Mouse (Mus musculus): ENCODE data around the gene Dnah8.

The Dnah8 gene

DNA sequence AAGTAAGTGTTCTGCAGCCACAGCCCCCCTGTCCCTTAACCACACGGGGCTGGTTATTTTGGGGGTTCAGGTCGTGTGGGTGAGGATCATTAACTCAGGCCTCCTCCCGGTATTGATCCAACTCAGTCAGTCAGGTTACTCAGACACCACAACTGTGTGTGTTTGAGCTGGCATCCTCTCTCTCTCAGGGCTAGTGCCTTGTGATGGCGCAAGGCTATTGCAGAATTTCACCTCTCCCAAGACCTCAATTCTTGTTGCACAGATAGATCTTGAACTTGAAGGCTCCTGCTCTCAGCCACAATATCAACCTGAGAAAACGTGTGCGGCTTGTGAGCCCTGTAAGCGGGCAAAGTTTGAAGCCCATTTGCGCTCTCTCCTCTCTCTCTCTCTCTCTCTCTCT lies 38.0 kb downstream of the Dnah8 start:
- no peak for DNase-seq (ENCODE audit: low spot score)

DNA sequence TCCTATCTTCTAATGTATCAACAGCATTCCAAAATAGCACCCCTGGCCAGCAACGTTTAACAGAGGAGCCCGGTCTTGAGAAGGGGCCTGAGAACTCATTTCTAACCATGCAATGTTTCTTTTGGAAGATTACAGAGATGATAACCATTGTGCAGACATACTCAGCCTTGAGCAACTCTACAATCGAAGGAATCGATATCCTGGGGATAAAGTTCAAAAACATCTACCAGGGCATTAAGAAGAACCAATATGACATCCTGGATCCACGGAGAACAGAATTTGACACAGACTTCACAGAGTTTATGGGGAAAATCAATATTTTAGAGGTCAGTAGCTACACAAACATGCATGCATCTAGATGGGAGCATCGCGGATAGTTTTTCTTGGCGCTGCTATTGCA lies 39.0 kb downstream of the Dnah8 start:
- no peak for DNase-seq (ENCODE audit: low spot score)

DNA sequence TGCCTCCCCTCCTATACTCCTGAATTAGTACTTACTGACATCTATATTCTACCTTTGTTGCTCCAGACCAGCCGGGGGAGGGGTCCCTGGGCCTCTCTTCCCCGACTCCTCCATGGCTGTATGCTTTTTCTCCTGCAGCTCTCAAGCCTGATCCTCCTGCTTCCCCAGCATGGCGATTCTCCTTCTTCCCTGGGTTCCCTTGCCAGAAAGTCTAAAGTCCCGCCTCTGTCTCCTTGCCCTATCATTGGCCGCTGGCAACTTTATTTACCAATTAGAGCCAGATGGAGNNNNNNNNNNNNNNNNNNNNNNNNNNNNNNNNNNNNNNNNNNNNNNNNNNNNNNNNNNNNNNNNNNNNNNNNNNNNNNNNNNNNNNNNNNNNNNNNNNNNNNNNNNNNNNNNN lies 40.7 kb downstream of the Dnah8 start:
- no peak for DNase-seq (ENCODE audit: low spot score)

DNA sequence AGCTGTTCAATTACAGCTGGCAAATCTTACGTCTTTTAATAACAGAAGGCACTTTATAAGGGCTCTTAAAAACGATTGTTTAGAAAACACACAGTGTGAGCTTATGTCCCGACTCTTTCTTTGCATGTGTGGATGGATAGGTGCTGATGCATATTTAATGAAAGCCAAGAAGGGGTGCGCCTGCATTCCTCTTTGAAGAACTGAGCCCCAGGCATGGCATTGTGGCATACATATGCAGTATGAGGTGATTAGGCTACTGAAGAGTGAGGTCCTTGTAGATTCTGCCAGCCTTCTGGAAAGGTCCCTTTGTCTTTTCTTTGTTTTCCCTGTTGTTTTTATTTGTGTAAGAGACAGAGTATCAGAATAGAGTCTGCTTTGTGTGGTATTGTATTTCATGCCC lies 48.4 kb downstream of the Dnah8 start:
- DNase-seq (ENCODE audit: low spot score): no peak

DNA sequence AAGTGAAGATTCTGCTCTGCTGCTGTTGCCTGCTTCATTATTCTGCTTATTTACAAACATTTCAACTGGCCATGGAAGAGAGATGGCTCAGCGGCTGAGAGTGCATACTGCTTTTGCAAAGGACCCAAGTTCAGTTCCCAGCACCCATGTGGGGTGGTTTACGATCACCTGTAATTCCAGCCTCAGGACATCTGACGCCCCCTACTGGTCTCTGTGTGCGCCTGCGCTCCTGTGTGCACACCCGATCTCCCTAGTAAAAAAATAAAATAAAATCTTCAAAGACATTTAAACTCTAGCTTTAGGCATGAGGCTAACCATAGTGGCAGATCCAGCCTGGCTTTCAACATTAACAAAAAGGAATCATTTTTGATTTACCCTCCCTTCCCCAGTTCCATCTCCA lies 48.9 kb downstream of the Dnah8 start:
- no peak for DNase-seq (ENCODE audit: low spot score)

DNA sequence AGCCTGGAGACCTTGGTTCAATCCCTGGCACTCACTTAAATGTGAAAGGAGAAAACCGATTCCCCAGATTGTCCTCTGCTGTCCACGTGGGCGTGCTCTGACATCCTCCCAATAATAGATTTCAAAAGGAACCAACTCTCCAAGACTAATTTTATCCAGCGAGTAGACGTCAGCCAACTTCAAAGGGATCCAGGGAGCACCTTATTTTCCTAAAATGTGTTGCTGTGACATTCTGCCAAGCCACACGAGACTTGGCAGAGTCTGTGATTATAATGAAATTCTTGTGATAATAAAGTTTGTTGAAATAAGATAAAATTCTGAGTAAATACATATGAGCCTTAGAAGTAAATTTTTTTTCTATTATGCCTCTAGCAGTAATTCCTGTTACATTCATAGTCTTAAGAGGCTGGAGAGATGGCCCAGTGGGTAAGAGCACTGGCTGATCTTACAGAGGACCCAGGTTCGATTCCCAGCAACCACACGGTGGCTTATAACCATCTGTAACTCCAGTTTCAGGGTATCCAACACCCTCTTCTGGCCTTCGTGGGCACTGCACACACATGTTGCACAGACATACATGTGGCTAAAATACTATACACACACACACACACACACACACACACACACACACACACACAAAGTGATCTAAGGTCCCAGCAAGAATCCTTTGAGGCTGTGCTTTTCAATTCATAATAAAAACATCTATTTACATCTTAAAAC lies 51.0 kb downstream of the Dnah8 start:
- no peak for DNase-seq (ENCODE audit: low spot score)

DNA sequence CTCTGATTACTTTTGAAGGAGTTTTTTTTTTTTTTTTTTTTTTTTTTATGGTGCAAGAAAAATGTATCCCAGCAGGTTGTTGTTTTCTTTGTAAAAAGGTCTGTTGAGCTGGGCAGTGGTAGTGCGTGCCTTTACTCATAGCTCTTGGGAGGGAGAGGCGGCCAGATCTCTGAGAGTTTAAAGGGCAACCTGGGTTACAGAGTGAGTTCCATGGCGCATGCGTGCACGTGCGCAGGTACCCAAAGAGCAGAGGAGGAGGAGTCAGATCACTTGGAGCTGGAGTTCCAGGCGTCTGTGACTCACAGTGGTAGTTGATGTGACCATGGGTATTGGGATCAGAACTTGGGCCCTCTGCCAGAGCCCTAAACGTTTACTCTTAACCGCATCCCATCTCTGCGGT lies 54.4 kb downstream of the Dnah8 start:
- DNase-seq (ENCODE audit: low spot score): no peak

DNA sequence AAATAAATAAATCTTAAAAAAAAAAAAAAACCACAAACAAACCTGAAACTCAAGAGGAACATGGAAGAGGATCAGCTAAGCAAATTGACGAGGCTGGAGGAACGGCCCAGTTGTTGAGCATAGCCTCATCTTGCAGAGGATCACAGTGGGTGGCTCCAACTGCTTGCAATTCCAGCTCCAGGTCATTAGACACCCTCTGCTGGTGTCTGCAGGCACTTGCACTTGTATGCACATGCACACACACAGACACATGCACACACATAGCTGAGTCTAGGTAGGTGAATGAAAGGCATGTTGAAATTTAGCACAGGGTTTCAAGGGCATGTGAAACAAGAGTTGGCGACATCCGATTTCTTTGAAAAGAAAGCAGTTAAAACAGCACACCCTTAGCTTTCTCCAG lies 55.5 kb downstream of the Dnah8 start:
- DNase-seq (ENCODE audit: low spot score): no peak

DNA sequence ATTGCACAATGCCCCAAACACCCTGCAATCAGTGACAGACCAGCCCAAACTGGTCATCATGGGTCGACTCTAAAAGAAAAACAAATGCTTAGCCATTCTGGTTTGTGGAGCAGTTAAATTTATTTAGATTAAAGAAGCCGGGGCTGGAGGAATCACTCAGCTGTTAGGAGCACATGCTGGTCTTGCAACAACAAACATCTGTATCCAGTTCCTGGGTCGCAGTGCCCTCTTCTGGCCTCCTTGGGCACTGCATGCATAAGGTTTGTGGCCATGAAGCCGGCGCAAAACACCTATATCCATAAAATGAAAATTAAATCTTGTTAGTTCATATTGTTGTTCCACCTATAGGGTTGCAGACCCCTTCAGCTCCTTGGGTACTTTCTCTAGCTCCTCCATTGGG lies 57.5 kb downstream of the Dnah8 start:
- DNase-seq (ENCODE audit: low spot score): peak; percentile 57

DNA sequence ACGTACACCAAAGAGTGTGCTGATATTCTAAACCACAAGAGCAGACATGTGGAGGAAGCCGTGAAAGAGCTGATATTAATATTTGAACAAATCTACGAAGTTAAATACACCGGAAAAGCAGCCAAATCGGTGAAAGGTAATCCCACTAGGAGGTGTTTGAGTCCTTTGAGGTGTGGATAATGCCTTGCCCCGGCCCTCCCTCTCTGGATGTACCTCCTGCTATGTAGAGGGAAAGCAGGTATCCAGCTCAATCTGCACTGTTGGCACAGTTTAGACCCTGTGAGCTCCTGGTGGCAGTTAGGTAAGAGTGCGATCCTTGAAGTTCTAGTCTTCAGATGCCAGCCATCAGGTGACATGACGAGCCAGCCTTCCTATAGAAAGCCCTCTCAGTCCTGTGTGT lies 66.0 kb downstream of the Dnah8 start:
- no peak for DNase-seq (ENCODE audit: low spot score)

DNA sequence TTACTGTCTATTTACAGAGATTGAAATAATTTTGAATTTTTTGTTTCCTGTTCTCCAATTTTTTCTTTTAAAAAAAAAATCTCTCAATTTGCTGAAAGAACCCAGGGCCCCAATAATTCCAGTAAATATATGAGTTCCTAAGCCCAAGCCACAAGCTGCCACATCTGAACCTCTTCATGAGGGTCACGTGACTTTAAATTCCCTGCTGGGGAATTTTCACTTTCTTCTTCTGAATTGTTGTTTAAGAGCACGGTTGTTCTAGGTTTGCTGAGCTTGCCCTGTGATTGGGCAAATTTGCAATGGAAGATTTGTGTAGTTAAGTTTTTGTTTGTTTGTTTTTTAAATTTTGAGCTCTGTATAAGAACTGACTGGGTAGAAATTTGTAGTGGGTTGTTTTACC lies 67.3 kb downstream of the Dnah8 start:
- no peak for DNase-seq (ENCODE audit: low spot score)

DNA sequence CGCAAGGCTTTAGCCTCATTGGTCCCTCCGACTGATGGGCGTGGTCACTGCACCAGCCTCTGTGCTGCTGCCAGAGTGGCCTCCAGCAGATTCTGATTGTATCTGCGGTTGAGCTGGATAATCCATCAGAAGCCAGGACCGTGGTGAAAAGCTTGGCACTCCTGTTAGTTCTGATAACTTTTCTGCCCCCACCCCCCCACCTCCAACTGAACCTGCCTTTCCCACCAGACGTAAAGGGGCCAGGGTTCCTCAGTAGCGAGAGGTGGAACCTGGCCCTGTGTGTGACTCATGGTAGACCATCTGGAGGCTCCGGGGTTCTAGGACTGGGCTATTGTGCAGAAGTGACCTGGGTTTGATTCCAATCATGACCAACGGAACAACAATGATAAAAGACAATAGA lies 70.1 kb downstream of the Dnah8 start:
- no peak for DNase-seq (ENCODE audit: low spot score)

DNA sequence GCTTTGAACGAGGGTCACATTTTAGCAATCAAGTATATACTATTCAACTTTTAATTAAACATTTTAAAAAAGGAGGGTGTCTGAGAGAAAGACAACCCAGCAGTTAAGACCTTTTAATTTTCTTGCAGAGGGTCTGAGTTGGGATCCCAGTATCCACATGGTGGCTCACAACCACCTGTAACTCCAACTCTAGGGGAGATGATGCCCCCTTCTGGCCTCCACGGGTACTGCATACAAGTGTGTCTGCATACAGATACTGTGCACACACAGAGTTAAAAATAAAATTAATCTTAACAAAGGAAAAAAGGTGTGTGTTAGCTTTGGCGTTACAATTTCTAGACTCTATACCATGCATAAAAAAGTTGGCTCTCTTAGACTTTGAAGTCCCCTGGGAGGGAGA lies 90.6 kb downstream of the Dnah8 start:
- no peak for DNase-seq (ENCODE audit: low spot score)

DNA sequence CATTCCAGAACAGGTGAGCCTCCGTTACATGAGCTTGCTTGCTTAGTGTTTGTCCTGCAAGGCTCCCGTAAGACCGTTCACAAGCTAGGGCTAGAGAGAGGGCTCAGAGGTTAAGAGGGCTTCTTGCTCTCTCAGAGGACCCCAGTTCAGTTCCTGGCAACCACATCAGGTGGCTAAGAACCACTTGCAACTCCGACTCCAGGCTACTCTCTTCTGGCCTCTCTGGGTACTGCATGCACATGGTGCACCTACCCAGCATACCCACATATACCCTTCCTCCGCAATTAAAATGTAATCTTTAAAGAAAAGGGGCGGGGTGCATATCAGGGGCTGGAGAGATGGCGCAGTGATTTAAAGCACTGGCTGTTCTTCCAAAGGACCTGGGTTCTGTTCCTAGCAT lies 94.0 kb downstream of the Dnah8 start:
- DNase-seq (ENCODE audit: low spot score): no peak

DNA sequence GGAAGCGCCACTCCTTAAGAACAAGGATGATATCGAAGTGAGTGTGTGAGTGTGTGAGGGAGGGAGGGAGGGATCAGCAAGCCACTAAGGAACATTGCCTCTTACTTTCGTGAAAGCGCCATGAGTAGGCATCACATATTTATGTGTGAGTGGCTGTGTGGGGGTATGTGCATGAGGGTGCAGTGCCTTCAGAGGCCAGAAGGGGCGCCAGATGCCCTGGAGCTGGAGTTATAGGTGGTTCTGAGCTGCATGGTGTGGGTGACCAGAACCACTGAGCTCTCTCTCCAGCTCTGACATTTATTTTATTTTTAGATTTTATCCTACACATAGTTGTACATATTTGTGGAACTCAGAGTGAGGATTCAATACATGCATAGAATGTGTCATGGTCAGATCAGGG lies 94.9 kb downstream of the Dnah8 start:
- DNase-seq (ENCODE audit: low spot score): no peak

DNA sequence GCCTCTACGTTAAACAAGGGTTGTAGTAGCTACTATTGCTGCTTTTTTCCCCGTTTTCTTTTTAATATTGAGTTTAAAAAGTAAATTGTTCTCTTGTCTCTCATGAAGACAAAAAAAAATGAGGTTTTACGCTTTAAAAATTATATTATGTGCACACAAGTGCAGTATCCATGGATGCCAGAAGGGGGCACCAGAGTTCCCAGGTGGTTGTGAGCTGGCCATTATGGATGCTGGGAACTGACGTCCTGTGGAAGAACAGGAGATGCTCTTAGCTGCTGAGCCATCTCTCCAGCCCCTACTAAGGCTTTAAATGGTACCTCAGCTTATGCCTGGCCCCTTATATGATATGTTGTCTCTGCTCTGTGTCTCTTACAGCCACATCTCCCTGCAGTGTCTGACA lies 103.6 kb downstream of the Dnah8 start:
- DNase-seq (ENCODE audit: low spot score): no peak

DNA sequence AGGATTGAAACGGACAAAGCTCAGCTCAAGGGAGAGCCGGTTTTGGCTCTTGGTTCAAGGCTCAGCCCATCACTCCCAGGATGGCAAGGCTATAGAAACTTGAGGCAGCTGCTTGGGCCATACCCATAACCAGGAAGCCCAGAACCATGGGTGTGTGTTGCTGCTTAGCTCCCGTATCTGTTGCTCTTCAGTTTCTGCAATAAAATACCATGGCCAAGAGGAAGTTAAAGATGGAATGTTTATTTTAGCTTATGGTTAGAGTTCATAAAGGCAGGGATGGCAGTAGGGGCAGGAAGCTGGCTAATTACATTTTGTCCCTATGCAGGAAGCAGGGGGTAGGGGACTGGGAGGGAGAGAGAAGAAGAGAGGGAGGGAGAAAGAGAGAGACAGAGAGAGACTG lies 108.6 kb downstream of the Dnah8 start:
- DNase-seq (ENCODE audit: low spot score): no peak

DNA sequence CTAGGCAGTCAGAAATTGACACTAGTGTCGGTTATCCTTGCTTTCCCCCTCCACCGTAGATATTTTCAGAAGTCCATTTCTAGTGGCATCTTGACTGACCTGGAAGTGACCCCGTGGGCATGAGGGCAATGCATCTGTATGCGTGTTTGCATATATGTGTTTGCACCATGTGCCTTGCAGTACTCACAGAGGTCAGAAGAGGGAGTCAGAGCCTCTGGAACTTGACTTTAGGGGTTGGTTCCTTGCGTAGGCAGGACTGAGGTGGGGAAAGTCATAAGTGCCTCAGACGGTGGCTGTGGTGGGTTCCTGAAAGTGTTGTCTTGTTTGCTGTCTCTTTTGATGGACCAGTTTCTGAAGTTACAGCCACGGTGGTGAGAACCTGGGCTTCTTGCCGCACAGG lies 110.6 kb downstream of the Dnah8 start:
- no peak for DNase-seq (ENCODE audit: low spot score)

DNA sequence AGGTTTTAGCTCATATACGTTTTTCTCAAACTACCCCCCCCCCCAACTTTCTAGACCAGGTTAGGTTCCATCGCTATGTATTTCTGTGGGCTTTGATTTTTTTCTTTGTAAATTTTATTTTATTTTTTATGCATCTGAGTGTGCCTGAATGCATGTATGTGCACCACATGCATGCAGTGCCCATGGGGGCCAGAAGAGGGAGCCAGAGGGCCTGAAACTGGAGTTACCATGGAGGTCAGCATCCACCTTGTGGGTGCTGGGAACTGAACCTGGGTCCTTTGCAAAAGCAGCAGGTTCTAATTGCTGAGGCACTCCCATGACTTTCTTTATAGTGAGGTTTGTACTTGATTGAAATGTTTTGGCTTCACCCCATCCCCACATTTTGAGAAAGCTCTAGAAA lies 111.3 kb downstream of the Dnah8 start:
- no peak for DNase-seq (ENCODE audit: low spot score)

DNA sequence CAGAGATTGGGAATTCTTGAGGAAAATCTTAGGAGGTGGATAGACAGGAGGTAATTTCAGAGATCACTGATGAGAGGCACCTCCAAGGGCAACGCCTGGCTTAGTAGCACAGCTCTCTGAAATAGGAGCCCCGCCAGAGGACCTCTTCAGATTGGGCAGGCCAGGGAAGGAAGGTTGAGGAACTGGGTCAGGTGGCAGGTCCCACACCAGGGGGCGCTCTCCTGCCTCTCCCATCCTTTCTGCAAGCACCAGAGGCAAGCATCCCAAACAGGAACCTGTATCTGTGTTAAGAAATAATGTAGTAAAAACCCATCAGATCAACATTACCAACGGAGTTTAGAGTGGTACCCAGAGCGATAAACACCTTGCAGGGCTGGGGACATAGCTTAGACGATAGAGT lies 113.6 kb downstream of the Dnah8 start:
- peak; percentile 39 for DNase-seq (ENCODE audit: low spot score)

DNA sequence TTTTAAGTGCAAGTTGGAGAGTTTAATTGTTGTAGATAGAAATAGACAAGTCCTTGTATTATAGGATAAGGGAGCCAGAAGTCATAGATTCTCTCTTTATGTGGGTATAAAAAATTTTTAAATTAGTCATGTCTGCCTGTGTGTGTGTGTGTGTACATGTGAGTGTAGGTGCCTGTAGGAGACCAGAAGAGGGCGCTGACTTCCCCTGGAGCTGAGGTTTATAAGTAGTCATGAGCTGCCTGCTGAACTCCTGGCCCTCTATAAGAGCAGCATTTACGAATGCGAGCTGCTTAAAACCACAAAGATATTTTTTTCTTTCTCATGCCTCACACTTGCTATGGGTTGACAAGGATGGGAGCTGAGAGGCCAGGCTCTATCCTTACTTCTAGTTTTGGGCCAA lies 115.6 kb downstream of the Dnah8 start:
- no peak for DNase-seq (ENCODE audit: low spot score)

DNA sequence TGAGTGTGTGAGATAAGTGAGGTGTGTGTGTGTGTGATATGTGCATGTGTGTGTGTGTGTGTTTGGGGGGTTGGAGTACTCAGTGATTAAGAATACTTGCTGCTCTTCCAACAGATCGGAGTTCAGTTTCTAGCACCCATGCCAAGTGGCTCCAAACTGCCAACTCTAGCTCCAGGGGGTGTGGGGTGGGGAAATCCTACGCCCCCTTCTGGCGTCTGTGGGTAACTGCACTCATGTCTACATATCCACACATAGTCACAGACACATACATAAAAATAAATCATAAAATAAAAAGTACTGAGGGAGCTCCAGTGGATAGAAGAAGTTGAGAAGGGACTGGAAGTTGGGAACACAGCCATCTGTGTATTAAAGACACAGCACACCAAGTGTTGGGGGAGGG lies 119.8 kb downstream of the Dnah8 start:
- DNase-seq (ENCODE audit: low spot score): no peak

DNA sequence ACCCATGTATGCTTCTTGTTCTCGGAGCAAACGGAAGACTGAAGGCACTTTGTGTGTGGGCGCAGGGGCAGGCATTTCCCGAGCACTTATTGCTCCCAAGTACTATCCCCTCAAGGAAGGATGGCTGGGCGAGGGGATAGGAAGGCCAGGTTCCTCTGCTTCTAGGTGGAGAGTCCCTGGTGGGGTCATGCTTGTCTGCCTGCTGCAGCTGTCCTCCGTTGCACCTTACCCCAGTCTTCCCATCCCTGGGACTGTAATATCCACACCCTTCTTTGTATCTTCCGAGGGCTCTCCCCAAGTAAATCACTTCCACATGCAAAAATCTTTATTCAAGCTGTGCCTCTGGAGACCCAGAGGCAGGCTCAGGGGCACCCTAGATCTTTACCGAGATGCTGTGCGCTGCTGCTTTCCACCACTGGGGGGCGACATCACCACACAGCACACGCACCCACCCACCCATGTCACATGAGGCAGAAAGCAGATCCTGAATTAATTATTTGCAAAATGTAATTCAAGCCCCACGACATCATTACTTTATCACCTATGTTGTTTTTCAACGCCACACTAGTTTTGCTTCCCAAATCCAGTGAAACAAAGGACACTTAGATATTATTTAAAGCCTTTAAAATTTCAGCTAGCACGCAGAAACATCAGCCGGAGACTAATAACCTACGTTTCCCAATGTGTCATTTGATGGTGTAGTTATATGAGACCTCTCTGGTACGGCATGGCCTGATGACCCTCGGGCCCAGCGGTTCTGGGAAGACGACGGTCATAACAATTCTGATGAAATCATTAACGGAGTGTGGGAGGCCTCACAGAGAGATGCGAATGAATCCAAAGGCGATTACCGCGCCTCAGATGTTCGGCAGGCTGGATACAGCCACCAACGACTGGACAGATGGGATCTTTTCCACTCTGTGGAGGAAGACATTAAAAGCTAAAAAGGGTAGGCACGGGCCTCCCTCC lies 122.2 kb downstream of the Dnah8 start:
- DNase-seq (ENCODE audit: low spot score): peak; percentile 57

DNA sequence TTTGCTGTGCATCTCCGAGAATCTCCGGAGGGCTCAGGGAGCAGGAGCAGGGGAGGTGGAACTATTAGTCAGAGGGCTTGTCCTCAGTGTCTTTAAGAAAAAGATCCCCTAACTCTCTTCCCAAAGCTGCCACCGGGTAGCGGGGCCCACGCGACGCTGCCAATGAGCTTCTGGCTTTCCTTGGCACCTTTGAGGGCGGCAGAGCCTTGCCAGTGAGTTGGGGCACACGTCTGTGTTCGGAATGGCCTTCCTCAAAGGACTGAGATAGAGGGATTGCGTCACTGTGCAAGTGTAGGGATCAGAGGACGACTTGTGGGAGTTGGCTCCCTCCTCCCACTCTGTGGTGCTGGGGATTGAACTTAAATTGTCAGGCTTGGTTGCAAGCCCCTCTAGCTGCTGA lies 125.2 kb downstream of the Dnah8 start:
- DNase-seq (ENCODE audit: low spot score): no peak
